Mouse (Mus musculus): ENCODE measurements around the gene Stx17. TPM values are rescaled to one million over a fixed set of nuclear protein-coding genes. Genes with fewer than 3 reads are reported as not detected.

Gene Stx17
- polyA plus RNA-seq (2012; rRNA removed) = 1.5 and 1.6 TPM in 2 replicates

GRCm38 (mm10) chr4:48124773-48125469 is at the start of gene Stx17:
Stx17 (plus strand) TSS chr4:48124915.

Other genes starting within 250 kb of the Stx17 start
- gene Nr4a3, start 79.8 kb upstream of the Stx17 start, polyA plus RNA-seq (2012; rRNA removed) = 4.1 and 7.7 TPM in 2 replicates
- gene Erp44, start 154.6 kb downstream of the Stx17 start, polyA plus RNA-seq (2012; rRNA removed) = 11.5 and 14.3 TPM in 2 replicates
- 0.65 and 0.79 TPM in 2 replicates for gene Invs, start 154.8 kb downstream of the Stx17 start, polyA plus RNA-seq (2012; rRNA removed)

Data from stomach, adult 2 months (tissue).